Mouse (Mus musculus): ENCODE measurements at regions not wholly inside any gene's neighbourhood (a gene's known extent, or its start where the extent isn't known, plus 50 kb on each side); places are given as distances from the start of the nearest gene placed in this dataset.
A peak's percentile ranks its signal among the peaks of the same experiment; 100 is the strongest.

- 89% methylated on average over 5 of the region's 5 CpGs for WGBS
- no peak overlapping the region for H3K27ac ChIP-seq
- H3K4me3 ChIP-seq, result no peak overlapping the region
- H3K36me3 ChIP-seq, result no peaks in the 10 kb centered on the region
- H3K9me3 ChIP-seq (replicated peaks), result no peaks in the 10 kb centered on the region
- peaks cover 7% of the 10 kb centered on the region for H3K4me1 ChIP-seq
- H3K27me3 ChIP-seq (ENCODE audit: low read depth, poor library complexity, severe bottlenecking), result no peaks in the 10 kb centered on the region
- no peak for DNase-seq (ENCODE audit: low spot score)
Observed at GRCm38 (mm10) chr13:78641687-78642442, 442.3 kb upstream of the Nr2f1 start.

- no peaks in the 10 kb centered on the region for H3K27me3 ChIP-seq (ENCODE audit: low read depth, poor library complexity, severe bottlenecking)
- 93% methylated on average over 1 of the region's 1 CpGs for WGBS
- H3K4me1 ChIP-seq, result peaks cover 7% of the 10 kb centered on the region
- no peak overlapping the region for H3K4me3 ChIP-seq
- no peaks in the 10 kb centered on the region for H3K9me3 ChIP-seq (replicated peaks)
- no peak overlapping the region for H3K27ac ChIP-seq
- H3K36me3 ChIP-seq, result no peaks in the 10 kb centered on the region
- DNase-seq (ENCODE audit: low spot score), result no peak
Observed at GRCm38 (mm10) chr13:78640340-78640739, 440.8 kb upstream of the Nr2f1 start.

- no peak for DNase-seq (ENCODE audit: low spot score)
- Histone ChIP-seq H3K4me1 (peaks cover 7% of the 10 kb centered on the region), H3K9me3 (replicated peaks) (no peaks in the 10 kb centered on the region), H3K36me3 (no peaks in the 10 kb centered on the region), H3K27me3 (ENCODE audit: low read depth, poor library complexity, severe bottlenecking) (no peaks in the 10 kb centered on the region), H3K27ac (no peak overlapping the region), H3K4me3 (no peak overlapping the region)
- 95% methylated on average over 5 of the region's 5 CpGs for WGBS
Observed at GRCm38 (mm10) chr13:78638462-78638861, 438.9 kb upstream of the Nr2f1 start.

DNA sequence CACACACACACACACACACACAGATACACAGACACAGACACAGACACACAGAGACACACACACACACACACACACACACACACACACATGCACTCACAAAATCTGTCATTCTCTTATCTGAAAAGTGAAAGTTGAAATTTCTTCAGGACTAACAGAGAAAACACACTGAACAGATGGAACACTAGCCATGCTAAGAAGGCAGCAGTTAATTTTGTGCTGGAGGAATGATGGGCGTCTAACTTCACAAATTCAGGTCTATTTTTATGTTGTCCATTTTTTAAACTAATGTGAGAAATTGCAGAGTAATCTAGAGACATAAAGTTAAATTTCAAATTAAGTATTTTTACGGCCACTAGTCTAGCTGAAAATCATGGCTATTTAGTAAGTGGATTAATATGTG lies 432.1 kb upstream of the Nr2f1 start:
- Histone ChIP-seq H3K9me3 (replicated peaks) (no peaks in the 10 kb centered on the region), H3K4me1 (peaks cover 26% of the 10 kb centered on the region), H3K27ac (no peak overlapping the region), H3K4me3 (no peak overlapping the region), H3K36me3 (no peaks in the 10 kb centered on the region), H3K27me3 (ENCODE audit: low read depth, poor library complexity, severe bottlenecking) (no peaks in the 10 kb centered on the region)
- 94% methylated on average over 2 of the region's 2 CpGs for WGBS
- no peak for DNase-seq (ENCODE audit: low spot score)

DNA sequence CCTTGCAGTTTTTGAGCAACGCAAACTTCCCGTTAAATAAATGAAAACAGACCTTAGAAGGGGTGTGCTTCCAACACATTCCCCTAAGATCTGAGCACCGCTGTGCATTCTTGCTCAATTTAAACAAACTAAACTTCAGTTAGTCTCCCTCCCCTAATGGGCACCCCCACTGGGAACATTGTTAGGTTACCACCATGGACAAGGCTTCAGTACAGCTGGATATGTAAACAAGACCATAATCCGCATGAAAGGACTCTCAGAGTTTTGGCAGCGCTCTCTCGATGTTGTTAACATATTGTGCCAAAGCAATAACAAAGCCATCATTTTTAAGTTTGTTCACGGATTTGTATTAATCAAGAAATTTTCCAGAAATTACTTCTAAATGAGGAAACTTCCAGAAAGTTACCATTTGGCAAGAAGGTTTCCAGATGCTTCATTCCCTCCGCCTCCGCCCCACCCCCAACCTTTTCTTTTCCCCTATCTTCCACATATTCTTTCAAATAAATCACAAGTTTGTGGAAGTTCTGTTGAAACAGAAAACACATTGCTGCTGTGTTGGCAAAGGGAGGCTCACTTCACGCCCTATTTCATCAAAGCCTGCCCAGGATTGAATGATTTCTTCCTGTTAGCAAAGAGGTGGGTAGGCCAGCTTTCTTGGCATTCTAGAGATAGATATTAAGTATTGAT lies 429.6 kb upstream of the Nr2f1 start:
- 31% methylated on average over 10 of the region's 10 CpGs for WGBS
- Histone ChIP-seq H3K27ac (peak overlapping the region; percentile 71), H3K9me3 (replicated peaks) (no peaks in the 10 kb centered on the region), H3K4me3 (no peak overlapping the region), H3K36me3 (no peaks in the 10 kb centered on the region), H3K27me3 (ENCODE audit: low read depth, poor library complexity, severe bottlenecking) (no peaks in the 10 kb centered on the region), H3K4me1 (peaks cover 47% of the 10 kb centered on the region)
- DNase-seq (ENCODE audit: low spot score), result peak; percentile 67

- H3K27ac ChIP-seq, result no peak overlapping the region
- H3K36me3 ChIP-seq, result no peaks in the 10 kb centered on the region
- no peaks in the 10 kb centered on the region for H3K27me3 ChIP-seq (ENCODE audit: low read depth, poor library complexity, severe bottlenecking)
- H3K4me1 ChIP-seq, result peaks cover 39% of the 10 kb centered on the region
- H3K9me3 ChIP-seq (replicated peaks), result no peaks in the 10 kb centered on the region
- no peak overlapping the region for H3K4me3 ChIP-seq
- no peak for DNase-seq (ENCODE audit: low spot score)
- 14% methylated on average over 2 of the region's 2 CpGs for WGBS
Observed at GRCm38 (mm10) chr13:78623652-78624051, 424.1 kb upstream of the Nr2f1 start.

DNA sequence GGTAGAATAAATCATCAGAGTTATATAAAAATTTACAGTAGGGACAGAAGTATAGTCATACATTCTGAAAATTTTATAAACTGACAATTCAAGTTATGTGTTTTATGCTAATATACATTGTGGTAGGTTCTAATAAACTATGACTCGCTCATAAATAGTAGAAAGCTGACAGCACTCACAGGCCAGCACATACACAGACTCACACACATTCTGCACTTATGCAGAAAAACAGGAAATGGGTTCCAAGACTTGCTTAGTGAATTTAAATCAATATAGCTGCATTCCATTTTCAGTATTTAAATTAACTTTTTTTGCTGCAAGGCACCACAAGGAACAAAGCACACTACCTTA lies 403.3 kb upstream of the Nr2f1 start:
- Histone ChIP-seq H3K9me3 (replicated peaks) (no peaks in the 10 kb centered on the region), H3K27ac (no peak overlapping the region), H3K27me3 (ENCODE audit: low read depth, poor library complexity, severe bottlenecking) (no peaks in the 10 kb centered on the region), H3K4me3 (no peak overlapping the region), H3K36me3 (no peaks in the 10 kb centered on the region), H3K4me1 (peaks cover 24% of the 10 kb centered on the region)
- WGBS, result 87% methylated on average over 1 of the region's 1 CpGs
- no peak for DNase-seq (ENCODE audit: low spot score)

GRCm38 (mm10) chr13:78602211-78602860 lies 402.8 kb upstream of the Nr2f1 start:
- H3K9me3 ChIP-seq (replicated peaks), result no peaks in the 10 kb centered on the region
- WGBS, result 53% methylated on average over 6 of the region's 6 CpGs
- H3K36me3 ChIP-seq, result no peaks in the 10 kb centered on the region
- DNase-seq (ENCODE audit: low spot score), result peak; percentile 44
- no peak overlapping the region for H3K4me3 ChIP-seq
- peaks cover 24% of the 10 kb centered on the region for H3K4me1 ChIP-seq
- H3K27ac ChIP-seq, result no peak overlapping the region
- no peaks in the 10 kb centered on the region for H3K27me3 ChIP-seq (ENCODE audit: low read depth, poor library complexity, severe bottlenecking)

- no peak overlapping the region for H3K4me3 ChIP-seq
- H3K9me3 ChIP-seq (replicated peaks), result no peaks in the 10 kb centered on the region
- H3K4me1 ChIP-seq, result peaks cover 19% of the 10 kb centered on the region
- no peaks in the 10 kb centered on the region for H3K27me3 ChIP-seq (ENCODE audit: low read depth, poor library complexity, severe bottlenecking)
- no peak for DNase-seq (ENCODE audit: low spot score)
- no peaks in the 10 kb centered on the region for H3K36me3 ChIP-seq
- H3K27ac ChIP-seq, result peak overlapping the region; percentile 71
- 29% methylated on average over 7 of the region's 7 CpGs for WGBS
Observed at GRCm38 (mm10) chr13:78580863-78581595, 381.5 kb upstream of the Nr2f1 start.

- no peaks in the 10 kb centered on the region for H3K9me3 ChIP-seq (replicated peaks)
- H3K4me1 ChIP-seq, result peaks cover 18% of the 10 kb centered on the region
- H3K27me3 ChIP-seq (ENCODE audit: low read depth, poor library complexity, severe bottlenecking), result no peaks in the 10 kb centered on the region
- H3K36me3 ChIP-seq, result no peaks in the 10 kb centered on the region
- WGBS, result 92% methylated on average over 1 of the region's 1 CpGs
- no peak for DNase-seq (ENCODE audit: low spot score)
- no peak overlapping the region for H3K4me3 ChIP-seq
- H3K27ac ChIP-seq, result no peak overlapping the region
Observed at GRCm38 (mm10) chr13:78577497-78577896, 377.9 kb upstream of the Nr2f1 start.

GRCm38 (mm10) chr13:78576300-78577296 lies 377.0 kb upstream of the Nr2f1 start:
- WGBS, result 61% methylated on average over 9 of the region's 9 CpGs
- Histone ChIP-seq H3K4me3 (no peak overlapping the region), H3K4me1 (peaks cover 14% of the 10 kb centered on the region), H3K9me3 (replicated peaks) (no peaks in the 10 kb centered on the region), H3K27me3 (ENCODE audit: low read depth, poor library complexity, severe bottlenecking) (no peaks in the 10 kb centered on the region), H3K27ac (no peak overlapping the region), H3K36me3 (no peaks in the 10 kb centered on the region)
- DNase-seq (ENCODE audit: low spot score), result no peak

DNA sequence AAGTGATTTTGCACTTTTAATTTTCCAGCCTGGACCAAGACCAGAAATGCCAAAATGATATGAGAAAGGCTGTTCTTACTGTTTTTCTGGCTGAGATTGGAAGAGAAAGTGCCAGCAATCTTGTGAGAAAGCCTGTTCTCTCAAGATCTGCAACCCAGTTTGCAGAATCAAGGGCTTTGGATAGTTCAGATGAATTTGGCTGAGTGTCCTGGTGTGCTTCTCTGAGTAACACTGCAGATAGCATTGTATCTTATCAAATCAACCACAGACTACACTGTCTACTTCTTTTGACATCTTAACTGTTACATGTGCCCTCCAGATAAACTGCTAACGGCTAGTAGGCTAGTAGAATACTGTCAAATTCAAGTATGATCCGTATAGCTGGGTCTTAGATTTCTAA lies 371.5 kb upstream of the Nr2f1 start:
- 83% methylated on average over 2 of the region's 2 CpGs for WGBS
- Histone ChIP-seq H3K4me1 (no peaks in the 10 kb centered on the region), H3K36me3 (no peaks in the 10 kb centered on the region), H3K4me3 (no peak overlapping the region), H3K27me3 (ENCODE audit: low read depth, poor library complexity, severe bottlenecking) (no peaks in the 10 kb centered on the region), H3K27ac (no peak overlapping the region), H3K9me3 (replicated peaks) (no peaks in the 10 kb centered on the region)
- DNase-seq (ENCODE audit: low spot score), result no peak
